Mouse (Mus musculus) MEL (cell line): ENCODE measurements around the gene Tmem199.

Experiments
- CTCF ChIP-seq, 3 experiments: IDR thresholded peaks in 2 of 3; conservative IDR thresholded peaks in 1 of 3; 2 replicates each; pipeline ENCODE4 v1.5.1; 2011 to 2012; ENCODE audit warnings: low read length in 3 of 3, low read depth in 2 of 3, mild to moderate bottlenecking in 2 of 3, improper control_type of control experiment in 1 of 3, inconsistent platforms in 1 of 3, mixed read lengths in 1 of 3, moderate library complexity in 1 of 3; ENCODE audit not compliant: control insufficient read depth in 1 of 3, insufficient read depth in 1 of 3, poor library complexity in 1 of 3, severe bottlenecking in 1 of 3
- HCFC1 ChIP-seq: IDR thresholded peaks from 2 replicates; pipeline ENCODE4 v1.6.1; 2012; ENCODE audit warnings: low read depth, mild to moderate bottlenecking, inconsistent platforms, low read length, improper control_type of control experiment, moderate library complexity
- MXI1 ChIP-seq: IDR thresholded peaks from 2 replicates; pipeline ENCODE4 v1.6.1; 2011; ENCODE audit warnings: mild to moderate bottlenecking, low read depth, low read length, improper control_type of control experiment
- MYC ChIP-seq: IDR thresholded peaks from 2 replicates; pipeline ENCODE4 v1.6.1; 2011; ENCODE audit warnings: low read depth, mild to moderate bottlenecking, low read length, improper control_type of control experiment, moderate library complexity
- USF1 ChIP-seq: IDR thresholded peaks from 2 replicates; pipeline ENCODE4 v1.6.1; 2014; ENCODE audit warnings: low read depth, mild to moderate bottlenecking, inconsistent platforms, low read length, improper control_type of control experiment, moderate library complexity

- TF ChIP-seq USF1 (no peak), CTCF (IDR thresholded peaks at IDR 0.05 in 2 of 3, conservative IDR thresholded peaks at IDR 0.05 in 1 of 3; ENCODE audit: control insufficient read depth in 1 of 3, insufficient read depth in 1 of 3, low read depth in 2 of 3, low read length in 3 of 3, poor library complexity in 1 of 3, severe bottlenecking in 1 of 3) (no peak), HCFC1 (no peak), MXI1 (no peak), MYC (no peak)
These were observed 7.0 kb upstream of the Tmem199 start for GRCm38 (mm10) chr11:78518931-78519330.
